Mouse (Mus musculus) stomach, postnatal 0 days (tissue): ENCODE measurements around the gene Ccdc9.

Experiments
- CTCF ChIP-seq: IDR thresholded peaks from 2 replicates; pipeline ENCODE4 v1.5.1; 2016; ENCODE audit warnings: antibody characterized with exemption, low read depth, mild to moderate bottlenecking, moderate library complexity
- EP300 ChIP-seq: optimal IDR thresholded peaks from 2 replicates; pipeline ENCODE3; 2016; ENCODE audit warnings: antibody characterized with exemption

GRCm38 (mm10) chr7:16265856-16266255 lies 20.7 kb downstream of the Ccdc9 start:
- TF ChIP-seq EP300, result no peak
- no peak for TF ChIP-seq CTCF
